Mouse (Mus musculus): ENCODE measurements around the gene Gaa.

DNA sequence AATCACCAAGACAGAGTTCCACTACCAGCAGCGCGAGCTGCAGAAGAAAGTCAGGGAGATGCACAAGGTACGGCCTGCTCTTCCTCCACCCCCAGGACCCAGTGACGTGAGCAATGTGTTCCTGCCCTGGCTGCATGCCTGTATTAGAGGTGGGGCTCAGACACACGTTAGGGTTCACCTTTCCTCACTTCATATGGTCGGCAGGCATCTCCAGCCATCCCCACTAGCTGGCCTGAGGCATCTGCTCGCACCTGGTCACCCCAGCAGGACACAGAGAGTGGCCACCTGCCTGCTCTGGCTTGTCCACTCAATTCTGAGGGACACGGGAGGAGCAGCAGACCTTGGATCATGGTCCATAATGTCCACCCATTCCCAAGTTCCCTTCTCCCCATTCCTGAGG lies 7.7 kb upstream of the Gaa start:
- TF ChIP-seq MYOG (IDR thresholded peaks at IDR 0.05; ENCODE audit: control insufficient read depth, extremely low read depth, insufficient read length) (no peak), MAX (IDR thresholded peaks at IDR 0.05) (no peak), CTCF (IDR thresholded peaks at IDR 0.05; ENCODE audit: control insufficient read depth, insufficient read depth, insufficient read length) (no peak)
